Mouse (Mus musculus): ENCODE results near the gene Anxa1.

The Anxa1 gene

DNA sequence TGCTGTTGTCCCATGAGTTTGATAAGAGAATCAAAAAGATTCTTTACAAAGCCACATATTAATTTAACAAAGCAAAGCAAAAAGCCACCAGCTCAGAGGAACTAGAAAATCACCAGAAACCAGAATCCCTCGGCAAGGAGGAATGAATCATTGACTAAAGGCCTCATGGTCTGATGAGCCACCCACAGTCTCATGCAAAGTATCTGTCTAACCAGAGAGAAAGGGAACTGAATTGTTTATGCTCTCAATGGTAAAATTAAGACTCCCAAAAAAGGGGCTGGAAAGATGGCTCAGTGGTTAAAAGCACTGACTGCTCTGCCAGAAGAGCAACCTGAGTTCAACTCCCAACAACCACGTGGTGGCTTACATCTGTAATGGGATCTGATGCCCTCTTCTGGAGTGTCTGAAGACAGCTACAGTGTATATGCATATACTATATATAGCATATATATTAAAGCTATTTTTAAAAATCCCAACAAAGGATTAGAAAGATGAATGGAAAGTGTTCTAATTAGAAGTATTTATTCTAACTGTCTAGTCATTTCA lies 9.5 kb downstream of the Anxa1 start:
- DNase-seq (ENCODE audit: low spot score) = no peak

DNA sequence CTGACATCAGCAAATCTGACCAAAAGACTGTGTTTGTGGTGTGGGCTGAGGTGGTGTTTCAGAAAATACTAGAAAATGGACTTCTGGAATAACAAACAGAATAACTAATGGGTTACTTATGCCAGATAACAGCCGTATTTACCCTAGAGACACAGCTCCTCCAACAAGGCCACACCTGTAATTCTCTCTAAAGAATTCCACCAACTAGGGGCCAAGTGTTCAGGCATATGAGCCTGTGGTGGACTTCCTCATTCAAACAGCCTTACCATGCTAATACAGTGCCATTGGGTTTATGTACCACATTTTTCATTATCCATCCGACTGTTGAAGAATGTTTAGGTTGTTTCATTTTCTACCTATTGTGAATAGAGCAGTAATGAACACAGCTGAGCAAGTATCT lies 20.6 kb downstream of the Anxa1 start:
- DNase-seq (ENCODE audit: low spot score) = no peak

DNA sequence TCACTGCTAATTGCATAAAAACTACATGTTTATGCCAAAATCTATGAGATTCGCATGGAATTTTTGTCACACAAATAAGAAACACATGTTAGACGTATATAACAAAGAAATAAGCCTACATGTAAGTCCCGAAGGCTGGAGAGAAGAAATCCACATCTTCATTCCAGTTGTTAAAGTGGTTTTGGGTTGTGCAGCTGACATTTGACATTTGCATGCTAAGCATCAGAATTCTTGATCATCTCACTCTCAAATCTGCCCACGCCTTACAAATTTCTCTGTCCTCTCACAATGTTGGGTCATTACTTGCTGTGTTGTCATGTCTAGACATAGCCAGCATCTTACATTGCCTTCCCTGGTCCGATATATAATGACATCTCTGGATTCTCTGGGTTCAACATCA lies 24.2 kb downstream of the Anxa1 start:
- DNase-seq (ENCODE audit: low spot score) = no peak

DNA sequence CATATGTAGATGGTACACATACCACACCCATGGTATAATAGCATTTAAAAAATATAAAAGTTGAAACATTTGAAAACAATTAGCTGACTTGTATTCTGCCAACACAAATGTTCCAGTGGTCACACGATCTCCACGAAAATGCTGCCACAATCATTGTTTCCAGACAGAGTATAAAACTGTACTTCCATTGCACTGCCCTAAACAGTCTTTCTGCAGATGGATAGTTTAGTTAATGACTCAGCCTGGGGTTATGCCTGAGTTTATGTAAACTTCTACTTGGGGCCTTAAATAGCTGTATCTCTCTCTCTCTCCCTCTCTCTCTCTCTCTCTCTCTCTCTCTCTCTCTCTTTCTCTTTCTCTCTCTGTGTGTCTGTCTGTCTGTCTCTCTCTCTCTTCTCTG lies 24.7 kb downstream of the Anxa1 start:
- no peak for DNase-seq (ENCODE audit: low spot score)

DNA sequence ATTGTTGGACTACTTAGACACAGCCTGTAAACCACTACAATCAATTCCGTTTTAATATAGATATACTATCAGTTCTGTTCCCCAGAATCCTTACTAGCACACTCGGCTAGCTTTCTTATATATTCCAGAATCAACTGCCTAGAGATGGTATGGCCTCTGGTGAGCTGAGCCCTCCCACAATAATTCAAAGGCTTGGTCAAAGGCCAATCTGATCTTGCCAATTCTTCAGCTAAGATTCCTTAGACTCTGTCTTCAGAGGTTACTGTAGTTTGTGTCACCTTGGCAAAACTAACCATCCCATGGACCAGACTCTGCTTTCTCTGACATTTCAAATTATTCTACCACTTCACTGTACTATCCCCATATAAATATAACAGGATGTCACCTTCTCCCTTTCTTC lies 25.4 kb downstream of the Anxa1 start:
- DNase-seq (ENCODE audit: low spot score) = no peak

DNA sequence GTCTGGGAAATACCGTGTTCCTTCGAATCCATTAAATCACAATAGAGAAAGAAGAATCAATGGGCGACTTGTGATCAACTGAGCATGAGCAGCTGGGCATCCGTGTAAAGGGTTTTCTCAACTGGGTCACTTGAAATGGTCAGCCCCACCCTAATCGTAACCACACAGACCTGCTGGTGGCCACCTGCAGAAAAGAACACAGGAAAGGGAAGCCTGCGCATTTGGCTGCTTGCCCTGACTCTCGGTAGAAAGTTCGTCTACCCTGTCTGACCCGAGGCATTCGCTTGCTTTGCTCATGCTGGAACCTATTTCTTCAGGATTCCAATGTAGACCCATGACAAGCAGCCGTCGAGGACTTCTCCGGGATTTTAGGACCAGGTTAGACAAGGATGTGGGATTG lies 25.8 kb downstream of the Anxa1 start:
- no peak for DNase-seq (ENCODE audit: low spot score)

DNA sequence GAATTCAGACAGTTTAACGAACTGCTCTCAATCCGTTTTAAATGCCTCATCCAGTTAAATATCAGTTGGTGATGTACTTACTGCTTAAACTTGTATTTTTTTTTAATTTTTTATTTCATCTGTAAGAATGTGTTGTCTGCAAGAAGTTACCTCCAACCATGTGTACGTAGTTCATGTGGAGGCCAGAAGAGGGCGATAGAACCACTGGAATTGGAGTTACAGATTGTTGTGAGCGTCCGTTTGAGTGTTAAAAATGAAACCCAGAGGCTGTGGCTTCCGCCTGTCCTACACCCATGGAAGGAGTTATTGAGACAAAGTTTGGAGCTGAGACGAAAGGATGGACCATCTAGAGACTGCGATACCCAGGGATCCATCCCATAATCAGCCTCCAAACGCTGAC lies 27.5 kb downstream of the Anxa1 start:
- DNase-seq (ENCODE audit: low spot score) = peak; percentile 48

DNA sequence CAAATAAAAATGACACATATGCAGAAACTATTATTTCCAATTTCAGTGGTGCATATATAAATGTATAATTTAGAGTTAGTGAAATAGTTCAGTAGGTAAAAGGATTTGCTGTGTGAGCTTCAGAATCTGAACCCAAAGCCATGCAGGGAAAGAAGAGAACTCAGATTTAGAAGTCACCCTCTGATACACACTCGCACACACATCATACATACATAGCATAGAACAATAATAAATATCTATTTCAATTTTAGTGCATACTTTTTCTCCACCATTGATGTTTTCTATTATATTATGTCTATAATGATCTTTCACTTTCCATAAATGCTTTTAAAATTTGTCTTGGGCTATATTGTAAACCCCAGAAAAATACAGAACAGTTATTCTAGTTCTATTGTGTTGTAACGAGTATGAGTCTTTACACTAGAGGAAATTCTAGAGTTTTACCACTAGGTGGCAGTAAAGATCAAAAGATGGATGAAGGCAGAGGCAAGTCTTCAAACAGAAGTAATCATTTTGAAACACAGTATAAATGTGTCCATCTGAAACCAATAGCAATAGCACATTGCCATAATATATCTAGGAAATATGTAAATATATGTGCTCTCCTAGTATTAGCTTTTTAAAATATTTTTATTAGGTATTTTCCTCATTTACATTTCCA lies 28.7 kb downstream of the Anxa1 start:
- DNase-seq (ENCODE audit: low spot score) = peak; percentile 72

DNA sequence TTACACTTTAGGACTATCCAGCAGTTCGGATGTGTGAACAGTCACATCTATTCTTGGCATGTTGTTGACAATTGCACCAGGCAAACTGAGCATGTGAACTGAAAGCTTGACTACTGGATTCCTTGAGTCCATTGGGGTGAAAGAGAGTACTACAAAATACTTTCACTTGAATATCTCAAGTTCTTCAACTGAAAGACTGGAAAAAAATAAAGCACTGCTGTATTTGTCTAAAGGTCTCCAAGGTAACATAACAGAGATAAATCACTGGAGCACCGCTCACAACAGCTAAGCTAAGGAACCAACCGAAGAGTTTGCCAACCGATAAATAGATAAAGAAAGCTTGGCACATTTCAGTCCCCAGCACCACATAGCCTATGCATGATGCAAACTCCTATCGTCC lies 32.1 kb downstream of the Anxa1 start:
- no peak for DNase-seq (ENCODE audit: low spot score)

DNA sequence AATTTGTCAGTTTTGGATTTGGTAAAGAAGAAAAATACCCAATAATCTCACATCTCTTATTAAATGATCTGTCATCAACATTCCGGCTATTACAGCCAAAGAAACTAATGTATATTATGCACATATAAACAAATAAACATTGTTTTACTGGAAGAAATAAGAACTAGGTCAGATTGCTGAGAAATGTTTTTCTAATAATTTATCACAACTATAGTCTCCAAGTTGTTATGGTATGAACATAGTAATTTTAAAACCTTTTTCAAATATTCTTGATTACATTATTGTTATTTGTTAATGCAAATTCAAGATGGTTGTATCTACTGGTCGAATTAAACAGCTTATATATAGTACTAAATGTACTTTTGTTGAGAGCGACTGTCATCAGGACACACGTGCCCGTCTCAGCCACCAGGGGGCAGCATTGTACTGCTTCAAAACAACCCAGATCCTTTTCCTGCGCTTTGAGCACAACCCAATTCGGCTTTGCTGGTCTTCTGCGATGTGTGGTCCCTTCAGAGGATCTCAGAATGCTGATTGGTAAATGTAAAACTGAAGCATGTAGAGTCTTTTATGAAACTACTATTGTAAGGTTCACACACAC lies 45.3 kb downstream of the Anxa1 start:
- DNase-seq (ENCODE audit: low spot score) = peak; percentile 87

DNA sequence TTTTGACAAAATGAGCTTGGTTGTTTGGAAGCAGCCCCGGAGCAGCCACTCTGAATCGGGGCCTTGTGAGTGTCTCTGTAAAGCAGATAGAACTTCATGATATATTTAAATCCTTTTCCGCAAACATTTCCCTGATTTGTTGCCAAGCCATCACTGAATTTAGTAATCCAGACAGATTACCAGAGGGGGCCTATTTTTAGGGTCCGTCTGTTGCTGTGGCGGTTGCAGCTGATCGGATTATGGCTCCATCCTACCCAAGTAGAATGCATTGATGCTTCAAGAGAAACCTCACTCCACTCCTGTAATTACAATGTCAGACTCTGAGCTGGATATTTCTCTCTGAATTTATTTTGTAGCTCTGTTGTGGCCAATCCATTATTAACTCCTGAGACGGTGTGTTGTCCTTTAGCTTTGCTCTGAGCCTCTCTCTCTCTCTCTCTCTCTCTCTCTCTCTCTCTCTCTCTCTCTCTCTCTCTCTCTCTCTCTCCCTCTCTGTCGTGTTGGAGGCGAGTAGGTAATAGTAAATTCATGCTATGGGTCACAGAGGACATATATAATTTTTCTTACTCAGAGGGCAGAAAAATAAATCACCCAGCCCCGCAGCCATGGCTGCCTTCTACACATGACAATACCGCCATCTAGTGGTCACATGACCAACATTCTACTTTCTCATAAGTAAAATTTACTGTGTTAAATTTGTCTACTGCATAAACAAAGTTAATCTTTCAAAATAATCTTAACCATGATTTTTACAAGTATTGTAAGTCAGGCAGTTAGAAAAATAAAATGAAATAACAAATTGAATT lies 46.0 kb downstream of the Anxa1 start:
- peak; percentile 81 for DNase-seq (ENCODE audit: low spot score)

DNA sequence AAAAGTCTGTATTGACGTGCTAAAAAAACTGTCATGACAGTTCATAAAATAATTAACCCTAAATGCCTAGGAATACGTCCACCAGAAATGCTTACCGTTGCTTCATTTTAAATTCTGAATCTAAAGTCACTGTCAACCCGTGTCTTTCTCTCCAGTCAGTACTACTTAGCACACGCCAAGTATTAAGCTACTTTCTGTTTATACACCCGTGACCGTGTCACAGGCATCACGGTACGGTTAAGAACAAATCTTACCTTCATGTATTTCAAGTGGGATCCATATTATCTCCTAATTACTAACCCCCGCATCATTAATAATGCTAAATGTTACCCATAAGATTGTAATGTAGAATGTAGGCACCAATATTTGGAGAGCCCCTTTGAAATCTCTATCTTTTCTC lies 46.7 kb downstream of the Anxa1 start:
- no peak for DNase-seq (ENCODE audit: low spot score)

Data from embryo, embryonic 10.5 days (tissue).